Mouse (Mus musculus): Measurements from ENCODE around the gene Gpc6. TPM values are rescaled to one million over a fixed set of nuclear protein-coding genes. Genes with fewer than 3 reads are reported as not detected.
A peak's percentile ranks its signal among the peaks of the same experiment; 100 is the strongest.

Gpc6 gene
- total and polyA plus RNA-seq, 2 experiments from 2014 or later = 11.0 to 17.1 TPM

DNA sequence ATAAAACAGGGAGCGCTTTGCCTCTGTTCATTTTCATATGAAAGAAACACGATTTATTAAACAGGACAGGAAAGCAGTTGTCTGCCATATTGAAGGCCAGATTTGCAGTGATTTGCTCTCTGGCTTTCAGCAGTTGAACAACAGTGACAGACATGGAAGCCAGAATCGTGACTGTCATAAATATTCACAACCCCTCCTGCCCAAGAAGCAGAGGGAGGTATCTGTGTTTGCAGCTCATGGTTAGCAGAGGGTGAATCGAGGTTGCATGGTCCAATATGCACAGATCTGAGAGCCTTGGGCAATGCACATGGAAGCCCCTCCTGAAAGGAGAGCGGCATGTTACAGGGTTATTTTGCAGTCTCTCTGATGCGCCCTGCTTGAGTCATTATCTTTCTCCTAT lies 730.3 kb downstream of the Gpc6 start:
- Histone ChIP-seq H3K27me3 (ENCODE audit: control insufficient read depth, insufficient read depth, low read length) (peaks cover 3% of the 10 kb centered on the region; the same call in 1 of the 2 replicates), H3K4me2 (ENCODE audit: low read depth, low read length) (no peak overlapping the region), H3K4me3 (ENCODE audit: low read depth, low read length) (no peak overlapping the region), H3K4me1 (ENCODE audit: control insufficient read depth, insufficient read depth) (no peaks in the 10 kb centered on the region), H3K9me3 (replicated peaks; ENCODE audit: control insufficient read depth, low read length) (no peaks in the 10 kb centered on the region), H3K9ac (replicated peaks; ENCODE audit: low read depth, low read length) (no peak overlapping the region), H3K27ac (ENCODE audit: low read depth) (no peak overlapping the region), H3K36me3 (replicated peaks; ENCODE audit: control insufficient read depth, insufficient read depth, low read length) (no peaks in the 10 kb centered on the region)
- no peak for TF ChIP-seq EP300 (IDR thresholded peaks at IDR 0.05; ENCODE audit: low read depth)
- TF ChIP-seq CTCF (IDR thresholded peaks at IDR 0.05; ENCODE audit: low read depth) = no peak
- WGBS = 86% methylated on average over 6 of the region's 6 CpGs
- DNase-seq (ENCODE audit: low spot score) = no peak
- no peak for ATAC-seq (ENCODE audit: insufficient read depth, low read depth)

- Histone ChIP-seq H3K9ac (replicated peaks; ENCODE audit: low read depth, low read length) (no peak overlapping the region), H3K9me3 (replicated peaks; ENCODE audit: control insufficient read depth, low read length) (no peaks in the 10 kb centered on the region), H3K27ac (ENCODE audit: low read depth) (no peak overlapping the region), H3K4me2 (ENCODE audit: low read depth, low read length) (no peak overlapping the region), H3K4me1 (ENCODE audit: control insufficient read depth, insufficient read depth) (no peaks in the 10 kb centered on the region), H3K4me3 (ENCODE audit: low read depth, low read length) (no peak overlapping the region), H3K36me3 (replicated peaks; ENCODE audit: control insufficient read depth, insufficient read depth, low read length) (no peaks in the 10 kb centered on the region), H3K27me3 (ENCODE audit: control insufficient read depth, insufficient read depth, low read length) (no peaks in the 10 kb centered on the region)
- DNase-seq (ENCODE audit: low spot score) = no peak
- no peak for TF ChIP-seq CTCF (IDR thresholded peaks at IDR 0.05; ENCODE audit: low read depth)
- TF ChIP-seq EP300 (IDR thresholded peaks at IDR 0.05; ENCODE audit: low read depth) = no peak
- no peak for ATAC-seq (ENCODE audit: insufficient read depth, low read depth)
- 88% methylated on average over 8 of the region's 8 CpGs for WGBS
These were observed 734.2 kb downstream of the Gpc6 start for GRCm38 (mm10) chr14:117659198-117659761.

DNA sequence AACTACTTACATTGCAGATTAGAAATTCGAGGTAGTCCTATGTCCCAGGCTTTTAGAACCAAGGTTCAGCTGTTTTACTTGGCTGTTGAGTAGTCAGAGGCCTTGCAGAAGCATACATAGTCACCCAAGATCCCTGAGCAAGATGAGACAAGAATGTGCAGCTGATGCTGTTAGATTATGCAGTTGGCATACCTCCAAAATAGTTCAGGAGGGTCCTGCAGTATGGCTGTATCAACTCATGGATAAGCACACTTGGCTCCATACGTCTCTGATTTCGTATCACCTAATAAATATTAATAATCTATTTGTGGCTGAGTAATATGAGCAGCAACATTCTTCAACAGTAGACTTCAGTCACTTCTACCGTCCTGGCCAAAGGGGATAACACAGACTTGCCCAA lies 737.1 kb downstream of the Gpc6 start:
- Histone ChIP-seq H3K9me3 (replicated peaks; ENCODE audit: control insufficient read depth, low read length) (no peaks in the 10 kb centered on the region), H3K4me3 (ENCODE audit: low read depth, low read length) (no peak overlapping the region), H3K4me2 (ENCODE audit: low read depth, low read length) (no peak overlapping the region), H3K36me3 (replicated peaks; ENCODE audit: control insufficient read depth, insufficient read depth, low read length) (no peaks in the 10 kb centered on the region), H3K9ac (replicated peaks; ENCODE audit: low read depth, low read length) (no peak overlapping the region), H3K27ac (ENCODE audit: low read depth) (no peak overlapping the region), H3K4me1 (ENCODE audit: control insufficient read depth, insufficient read depth) (no peaks in the 10 kb centered on the region), H3K27me3 (ENCODE audit: control insufficient read depth, insufficient read depth, low read length) (no peaks in the 10 kb centered on the region)
- TF ChIP-seq EP300 (IDR thresholded peaks at IDR 0.05; ENCODE audit: low read depth) = no peak
- no peak for TF ChIP-seq CTCF (IDR thresholded peaks at IDR 0.05; ENCODE audit: low read depth)
- WGBS = 74% methylated on average over 4 of the region's 4 CpGs
- ATAC-seq (ENCODE audit: insufficient read depth, low read depth) = no peak
- no peak for DNase-seq (ENCODE audit: low spot score)

DNA sequence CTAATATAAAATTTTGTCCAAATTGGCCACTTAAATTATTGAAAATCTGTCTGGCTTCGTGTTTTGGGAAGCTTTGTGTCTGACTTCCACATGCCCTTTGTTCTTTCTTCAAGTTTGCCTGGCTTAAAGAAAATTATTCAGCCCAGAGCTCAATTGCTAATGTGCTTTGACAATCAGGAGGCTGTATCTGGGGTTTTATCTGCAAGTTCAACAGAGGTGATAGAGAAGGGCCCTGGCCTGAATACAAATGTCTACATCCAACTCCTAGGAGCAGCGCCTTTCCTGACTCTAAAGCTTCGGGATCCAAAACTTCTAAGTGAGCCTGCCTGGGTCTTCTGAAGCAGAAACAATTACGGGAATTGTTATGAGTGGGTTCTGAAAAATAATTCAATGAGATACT lies 739.7 kb downstream of the Gpc6 start:
- H3K27me3 ChIP-seq (ENCODE audit: control insufficient read depth, insufficient read depth, low read length) = no peaks in the 10 kb centered on the region
- no peak overlapping the region for H3K4me2 ChIP-seq (ENCODE audit: low read depth, low read length)
- WGBS = 86% methylated on average over 4 of the region's 4 CpGs
- DNase-seq (ENCODE audit: low spot score) = no peak
- no peak overlapping the region for H3K9ac ChIP-seq (replicated peaks; ENCODE audit: low read depth, low read length)
- TF ChIP-seq CTCF (IDR thresholded peaks at IDR 0.05; ENCODE audit: low read depth) = no peak
- no peak overlapping the region for H3K27ac ChIP-seq (ENCODE audit: low read depth)
- no peaks in the 10 kb centered on the region for H3K36me3 ChIP-seq (replicated peaks; ENCODE audit: control insufficient read depth, insufficient read depth, low read length)
- ATAC-seq (ENCODE audit: insufficient read depth, low read depth) = no peak
- H3K4me3 ChIP-seq (ENCODE audit: low read depth, low read length) = no peak overlapping the region
- H3K4me1 ChIP-seq (ENCODE audit: control insufficient read depth, insufficient read depth) = no peaks in the 10 kb centered on the region
- H3K9me3 ChIP-seq (replicated peaks; ENCODE audit: control insufficient read depth, low read length) = no peaks in the 10 kb centered on the region

DNA sequence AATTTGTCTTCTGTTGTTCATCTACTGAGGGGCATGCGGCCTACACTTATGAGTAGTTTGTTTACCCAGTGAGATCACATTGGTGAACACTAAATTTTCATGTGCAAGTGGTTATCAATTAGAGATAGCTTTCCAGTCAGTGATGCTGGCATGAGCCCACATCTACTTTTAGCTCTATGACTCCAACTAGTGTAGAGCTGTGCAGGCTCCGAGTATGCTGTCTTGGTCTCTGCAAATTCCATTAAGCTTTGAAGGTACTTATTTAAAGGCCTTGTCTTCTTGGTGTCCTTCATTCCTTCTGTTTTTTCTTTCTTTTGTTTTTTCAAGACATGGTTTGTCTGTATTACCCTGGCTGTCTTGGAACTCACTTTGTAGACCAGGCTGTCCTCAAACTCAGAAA lies 741.0 kb downstream of the Gpc6 start:
- H3K4me2 ChIP-seq (ENCODE audit: low read depth, low read length) = no peak overlapping the region
- H3K9ac ChIP-seq (replicated peaks; ENCODE audit: low read depth, low read length) = no peak overlapping the region
- H3K4me1 ChIP-seq (ENCODE audit: control insufficient read depth, insufficient read depth) = no peaks in the 10 kb centered on the region
- H3K27ac ChIP-seq (ENCODE audit: low read depth) = 0 out of 2 replicates have a peak overlapping the region, but pooled peaks have one; percentile 22
- no peaks in the 10 kb centered on the region for H3K36me3 ChIP-seq (replicated peaks; ENCODE audit: control insufficient read depth, insufficient read depth, low read length)
- TF ChIP-seq CTCF (IDR thresholded peaks at IDR 0.05; ENCODE audit: low read depth) = no peak
- no peak; the same call in 1 of the 2 replicates for TF ChIP-seq EP300 (IDR thresholded peaks at IDR 0.05; ENCODE audit: low read depth)
- 51% methylated on average over 2 of the region's 2 CpGs for WGBS
- H3K9me3 ChIP-seq (replicated peaks; ENCODE audit: control insufficient read depth, low read length) = no peaks in the 10 kb centered on the region
- no peak overlapping the region for H3K4me3 ChIP-seq (ENCODE audit: low read depth, low read length)
- peak; percentile 45 for DNase-seq (ENCODE audit: low spot score)
- H3K27me3 ChIP-seq (ENCODE audit: control insufficient read depth, insufficient read depth, low read length) = no peaks in the 10 kb centered on the region
- peak; percentile 83 for ATAC-seq (ENCODE audit: insufficient read depth, low read depth)

DNA sequence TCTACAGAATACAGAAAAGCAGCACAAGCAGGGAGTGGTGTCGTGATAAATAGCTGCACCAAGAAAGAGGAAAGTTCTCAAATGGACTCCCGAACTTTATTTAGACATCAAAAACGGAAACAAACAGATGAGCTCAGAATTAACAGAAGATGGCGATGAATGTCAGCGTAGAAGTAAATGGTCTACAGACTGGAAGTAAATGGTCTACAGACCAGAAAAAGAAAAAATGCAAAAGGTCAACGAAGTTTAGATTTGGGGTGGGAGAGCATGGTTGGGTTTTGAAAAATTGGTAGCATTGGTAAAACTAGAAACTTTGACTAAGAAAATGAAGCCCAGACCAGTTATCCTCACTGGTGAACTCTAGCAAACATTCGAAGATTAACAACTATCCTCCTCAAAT lies 748.4 kb downstream of the Gpc6 start:
- DNase-seq (ENCODE audit: low spot score) (no peak), ATAC-seq (ENCODE audit: insufficient read depth, low read depth) (no peak)
- Histone ChIP-seq H3K9ac (replicated peaks; ENCODE audit: low read depth, low read length) (no peak overlapping the region), H3K4me2 (ENCODE audit: low read depth, low read length) (no peak overlapping the region), H3K4me3 (ENCODE audit: low read depth, low read length) (no peak overlapping the region), H3K27ac (ENCODE audit: low read depth) (no peak overlapping the region), H3K9me3 (replicated peaks; ENCODE audit: control insufficient read depth, low read length) (no peaks in the 10 kb centered on the region), H3K4me1 (ENCODE audit: control insufficient read depth, insufficient read depth) (no peaks in the 10 kb centered on the region), H3K36me3 (replicated peaks; ENCODE audit: control insufficient read depth, insufficient read depth, low read length) (no peaks in the 10 kb centered on the region), H3K27me3 (ENCODE audit: control insufficient read depth, insufficient read depth, low read length) (no peaks in the 10 kb centered on the region)
- WGBS = 85% methylated on average over 7 of the region's 7 CpGs
- no peak for TF ChIP-seq EP300 (IDR thresholded peaks at IDR 0.05; ENCODE audit: low read depth)
- no peak for TF ChIP-seq CTCF (IDR thresholded peaks at IDR 0.05; ENCODE audit: low read depth)

Measured in heart, postnatal 0 days (tissue).